Mouse (Mus musculus) forebrain, embryonic 10.5 days (tissue): Measurements from ENCODE around the gene Lmo7. TPM values are rescaled to one million over a fixed set of nuclear protein-coding genes. Genes with fewer than 3 reads are reported as not detected.

Experiments
- DNase-seq: peaks from one replicate; pipeline ENCODE4 v3.0.0-alpha.2; 2017; ENCODE audit warnings: low spot score; ENCODE audit errors: extremely low spot score
- H3K27ac ChIP-seq: fragments of 300-500 bp; sonication (generic); 2 replicates; pipeline ENCODE4 v1.5.1; 2016; ENCODE audit warnings: mild to moderate bottlenecking
- H3K27me3 ChIP-seq: fragments of 300-500 bp; sonication (generic); 2 replicates; pipeline ENCODE4 v1.6.1; 2016; ENCODE audit warnings: mild to moderate bottlenecking; ENCODE audit not compliant: poor library complexity, severe bottlenecking
- H3K36me3 ChIP-seq: fragments of 300-500 bp; sonication (generic); replicated peaks from 2 replicates; pipeline ENCODE4 v1.6.1; 2016; ENCODE audit warnings: mild to moderate bottlenecking, moderate library complexity
- H3K4me1 ChIP-seq: fragments of 300-500 bp; sonication (generic); 2 replicates; pipeline ENCODE4 v1.6.1; 2016
- H3K4me3 ChIP-seq: fragments of 300-500 bp; sonication (generic); 2 replicates; pipeline ENCODE4 v1.5.1; 2016; ENCODE audit warnings: mild to moderate bottlenecking, moderate library complexity
- H3K9me3 ChIP-seq: fragments of 300-500 bp; sonication (generic); 2 replicates; pipeline ENCODE4 v1.6.1; 2016; ENCODE audit warnings: mild to moderate bottlenecking, moderate library complexity
- WGBS: fragments of 180-500 bp; shearing (Covaris S2); methylation state at CpG from one replicate; pipeline ENCODE4 v1.1.7; 2016; 5-methylcytosine and 5-hydroxymethylcytosine counted together
- polyA plus RNA-seq: library from polyadenylated mRNA; unstranded; fragments of >200 nt; fragmentation: Nextera tagmentation; extraction: Ambion mirVana; gene quantifications from 2 replicates; pipeline ENCODE4 v1.2.1, GENCODE M21; 2016

Lmo7 gene
- polyA plus RNA-seq, 1 experiment from 2014 or later, result 1.7 TPM

DNA sequence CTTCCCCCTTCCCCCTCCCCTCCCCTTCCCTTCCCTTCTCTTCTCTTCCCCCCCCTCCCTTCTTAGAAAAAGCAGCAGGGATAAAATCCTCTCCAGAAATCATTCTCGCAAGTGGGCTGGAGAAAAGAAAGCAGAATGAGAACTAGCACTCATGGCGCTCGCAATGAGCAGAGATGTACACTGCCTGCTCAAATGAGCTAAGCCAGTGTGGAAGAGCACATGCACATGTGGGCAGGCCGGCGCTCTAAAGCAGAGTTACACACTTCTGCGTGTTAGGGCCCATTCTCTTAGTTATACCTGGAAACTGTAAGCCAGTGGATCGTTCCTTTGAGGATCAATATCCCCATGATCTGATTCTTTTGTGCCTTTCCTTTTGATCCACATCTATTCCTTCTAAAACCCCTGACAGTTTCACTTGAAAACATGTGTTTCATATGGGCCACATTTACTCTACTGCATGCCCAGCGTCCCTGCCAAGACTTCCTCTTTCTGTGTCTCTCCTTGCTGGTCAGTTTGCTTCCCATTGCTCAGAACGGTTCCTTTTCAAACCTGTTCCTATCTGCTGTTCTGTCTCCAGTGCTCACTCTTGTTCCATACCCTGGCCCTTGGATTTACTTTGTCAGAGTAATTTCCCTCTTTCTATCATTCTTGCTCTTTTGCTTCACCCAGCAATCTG is 224.2 kb downstream of the Lmo7 start:
- Histone ChIP-seq H3K9me3 (no peaks in the 10 kb centered on the region), H3K4me1 (no peaks in the 10 kb centered on the region), H3K27me3 (no peaks in the 10 kb centered on the region), H3K4me3 (no peak overlapping the region), H3K36me3 (no peaks in the 10 kb centered on the region), H3K27ac (no peak overlapping the region)
- DNase-seq, result no peak
- WGBS, result 86% methylated on average over 9 of the region's 9 CpGs

DNA sequence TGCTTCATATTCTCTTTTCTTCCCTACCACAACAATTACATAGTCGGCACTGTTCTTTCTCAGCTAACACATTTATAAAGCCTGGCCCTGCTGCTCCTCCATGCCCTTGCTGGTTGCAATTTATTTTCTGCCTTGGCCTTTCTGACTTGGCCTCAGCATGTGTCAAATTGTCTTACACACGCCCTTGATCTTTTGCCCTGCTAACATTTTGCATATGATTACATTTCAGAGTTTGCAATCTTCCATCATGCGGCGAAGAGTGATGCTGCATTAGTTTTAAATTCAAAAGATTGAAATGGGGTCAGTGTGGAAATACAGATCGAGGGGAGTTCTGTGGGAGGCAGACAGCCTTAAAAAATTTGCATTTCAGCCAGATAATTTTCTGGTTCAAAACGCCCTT is 234.6 kb downstream of the Lmo7 start:
- no peaks in the 10 kb centered on the region for H3K4me1 ChIP-seq
- WGBS, result 87% methylated on average over 6 of the region's 6 CpGs
- no peak overlapping the region for H3K27ac ChIP-seq
- H3K9me3 ChIP-seq, result no peaks in the 10 kb centered on the region
- DNase-seq, result no peak
- H3K27me3 ChIP-seq, result no peaks in the 10 kb centered on the region
- H3K36me3 ChIP-seq, result no peaks in the 10 kb centered on the region
- no peak overlapping the region for H3K4me3 ChIP-seq

DNA sequence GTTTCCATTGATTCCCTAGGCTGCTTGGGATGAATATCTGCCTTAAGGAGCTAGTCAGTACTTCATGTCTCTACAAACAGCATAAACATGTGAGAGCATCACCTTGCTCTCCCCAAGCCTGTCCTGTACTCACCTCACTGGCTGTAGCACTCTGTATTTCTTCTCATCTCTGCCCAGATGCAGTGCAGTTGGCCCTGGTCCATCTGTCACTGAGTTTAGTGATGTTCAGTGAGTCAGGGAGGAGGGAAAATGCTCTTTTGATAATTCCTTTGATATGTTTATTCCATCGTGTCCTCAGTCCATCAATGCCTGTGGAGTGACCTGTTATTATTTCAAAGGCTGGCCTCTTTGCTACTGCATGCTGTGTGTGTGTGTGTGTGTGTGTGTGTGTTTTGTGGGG is 235.2 kb downstream of the Lmo7 start:
- Histone ChIP-seq H3K9me3 (no peaks in the 10 kb centered on the region), H3K4me3 (no peak overlapping the region), H3K27me3 (no peaks in the 10 kb centered on the region), H3K27ac (no peak overlapping the region), H3K4me1 (no peaks in the 10 kb centered on the region), H3K36me3 (no peaks in the 10 kb centered on the region)
- DNase-seq, result no peak
- whole genome bisulfite sequencing, result 90% methylated on average over 1 of the region's 1 CpGs

- no peak overlapping the region for H3K4me3 ChIP-seq
- no peak overlapping the region for H3K27ac ChIP-seq
- H3K9me3 ChIP-seq, result no peaks in the 10 kb centered on the region
- no peaks in the 10 kb centered on the region for H3K4me1 ChIP-seq
- no peak for DNase-seq
- 88% methylated on average over 1 of the region's 1 CpGs for WGBS
- no peaks in the 10 kb centered on the region for H3K27me3 ChIP-seq
- H3K36me3 ChIP-seq, result no peaks in the 10 kb centered on the region
Measured at GRCm38 (mm10) chr14:101972764-101973163, 243.0 kb downstream of the Lmo7 start.

GRCm38 (mm10) chr14:101973171-101973570 is 243.4 kb downstream of the Lmo7 start:
- Histone ChIP-seq H3K27ac (no peak overlapping the region), H3K27me3 (no peaks in the 10 kb centered on the region), H3K36me3 (no peaks in the 10 kb centered on the region), H3K9me3 (no peaks in the 10 kb centered on the region), H3K4me1 (no peaks in the 10 kb centered on the region), H3K4me3 (no peak overlapping the region)
- no peak for DNase-seq
- 66% methylated on average over 6 of the region's 6 CpGs for WGBS

DNA sequence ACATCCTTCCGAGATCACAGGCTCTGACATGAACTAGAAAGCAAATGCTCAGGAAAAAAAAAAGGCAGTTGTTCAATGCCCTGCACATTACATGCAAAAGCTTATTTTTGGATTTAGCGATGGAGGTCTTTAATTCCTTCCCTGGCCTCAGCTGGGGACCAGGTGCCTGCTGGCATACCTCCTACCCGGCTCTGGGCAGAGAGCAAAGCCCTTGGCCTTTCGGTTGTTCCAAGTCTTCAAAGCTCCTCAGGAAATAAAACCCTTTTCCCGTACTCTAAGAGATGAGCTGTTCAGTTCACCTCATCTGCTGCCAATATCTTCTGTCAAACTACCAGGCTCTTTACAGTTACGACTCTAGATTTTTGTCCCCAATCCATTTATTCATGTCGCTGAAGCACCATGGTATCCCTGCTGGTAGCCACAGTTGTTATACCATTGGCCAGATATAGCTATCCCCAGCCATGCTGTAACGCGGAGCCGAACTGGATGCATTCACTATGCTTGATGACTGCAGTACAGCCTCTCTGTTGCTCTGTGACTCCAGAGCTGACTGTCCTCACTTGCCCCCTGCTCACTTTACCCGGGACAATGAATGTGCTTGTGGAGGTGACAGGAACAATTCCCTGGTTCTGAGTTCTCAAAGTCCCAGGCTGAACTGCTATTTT is 246.4 kb downstream of the Lmo7 start:
- WGBS, result 89% methylated on average over 11 of the region's 11 CpGs
- Histone ChIP-seq H3K4me3 (no peak overlapping the region), H3K27ac (no peak overlapping the region), H3K9me3 (no peaks in the 10 kb centered on the region), H3K36me3 (no peaks in the 10 kb centered on the region), H3K4me1 (no peaks in the 10 kb centered on the region), H3K27me3 (no peaks in the 10 kb centered on the region)
- no peak for DNase-seq

Other genes starting within 250 kb of the Lmo7 start
- gene Tbc1d4, start 120.8 kb upstream of the Lmo7 start, polyA plus RNA-seq, result 5.7 and 5.8 TPM in 2 replicates
- 109 TPM in 2 replicates for gene Commd6, start 89.3 kb upstream of the Lmo7 start, polyA plus RNA-seq
- gene Uchl3, start 76.0 kb upstream of the Lmo7 start, polyA plus RNA-seq, result 200 and 211 TPM in 2 replicates
- gene Gm9922, start 143 bp upstream of the Lmo7 start, polyA plus RNA-seq, result 0.97 TPM in 1 of 2 replicates, not detected in the other